Mouse (Mus musculus) embryonic stem cell, embryonic (primary cell): ENCODE measurements at regions not wholly inside any gene's neighbourhood (a gene's known extent, or its start where the extent isn't known, plus 50 kb on each side); places are given as distances from the start of the nearest gene placed in this dataset.
"Not testable (repeated sequence)": the region's sequence is repeated elsewhere in the genome, so short reads cannot be mapped to it uniquely, and the experiment has no call there.

Source experiments
- CTCF ChIA-PET, 4 experiments: fragments of 300-600 bp in 2 of 4; fragments of 350-600 bp in 2 of 4; sonication (Branson Sonifier 250); formaldehyde crosslinking; loops; one replicate each; lab custom pipeline; 2022; ENCODE audit warnings: inconsistent platforms in 2 of 4; lab: Charles Lee
- POLR2A ChIA-PET, 4 experiments: fragments of 300-600 bp in 2 of 4; fragments of 350-600 bp in 2 of 4; sonication (Branson Sonifier 250); formaldehyde crosslinking; loops; one replicate each; lab custom pipeline; 2022; ENCODE audit warnings: antibody characterized with exemption in 4 of 4, inconsistent platforms in 1 of 4; lab: Charles Lee

DNA sequence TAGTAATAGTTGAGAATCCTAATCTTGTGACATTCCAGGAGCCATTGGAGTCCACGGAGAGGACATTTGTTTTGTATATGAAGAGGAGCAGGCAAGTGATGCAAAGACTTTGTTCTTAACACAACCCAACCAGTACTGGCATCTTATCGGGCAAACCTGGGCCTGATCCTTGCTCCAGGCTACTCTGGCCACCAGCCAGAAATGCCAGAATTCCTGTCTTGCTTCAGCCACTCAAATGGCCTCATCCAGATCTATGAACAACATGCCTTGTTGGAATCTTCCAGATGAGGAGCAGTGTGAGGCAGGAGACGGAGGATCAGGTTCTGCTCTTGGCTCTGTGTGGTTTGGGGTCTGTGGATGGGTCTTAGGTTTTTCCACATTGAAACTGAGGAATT lies 233.1 kb downstream of the Enc1 start:
- ChIA-PET CTCF (interaction anchor here in 1 of 4 experiments (0.6 kb wide), 1 partner anchor 236 kb away, joined by 4 read pairs; no protein-coding TSS in a partner anchor), POLR2A (interaction anchor here in 3 of 4 experiments (0.6 to 3.9 kb wide), 10 partner anchors 9 to 1627 kb away, joined by 3 to 20 read pairs (median 3); no protein-coding TSS in a partner anchor)

DNA sequence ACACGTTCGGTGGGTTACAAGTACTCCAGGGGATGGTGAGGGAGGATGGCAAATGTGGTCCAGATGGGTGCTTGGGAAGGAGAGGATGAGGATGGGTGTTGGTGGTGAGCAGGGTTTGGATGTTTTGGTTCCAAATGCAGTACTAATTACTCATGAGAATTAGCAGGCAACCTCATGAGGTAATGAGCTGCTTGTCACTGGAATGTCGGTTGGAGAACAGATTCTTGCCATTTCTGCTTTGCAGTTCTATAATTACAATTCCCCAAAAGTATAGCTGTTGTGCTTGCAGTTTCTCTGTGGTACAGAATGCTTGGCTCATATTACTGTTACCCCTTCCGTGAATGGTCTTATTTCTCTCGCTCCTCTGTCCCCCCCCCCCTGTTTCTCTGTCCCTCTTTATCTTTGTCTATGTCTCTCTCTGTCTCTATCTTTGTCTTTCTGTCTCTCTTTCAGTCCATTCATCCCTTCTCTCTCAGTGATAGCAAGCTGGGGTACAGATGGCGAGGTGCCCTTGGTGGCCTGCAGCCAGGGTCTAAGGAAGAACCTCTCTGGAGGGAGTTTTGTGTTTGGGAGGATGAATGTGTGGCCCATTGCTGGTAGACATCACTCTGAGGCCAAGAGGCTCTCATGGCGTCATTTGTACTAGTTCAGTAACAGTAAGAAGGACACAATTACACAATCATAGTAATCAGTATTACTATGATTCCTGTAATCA lies 232.5 kb downstream of the Enc1 start:
- ChIA-PET POLR2A (interaction anchor here in 3 of 4 experiments (0.6 to 3.9 kb wide), 11 partner anchors 9 to 1627 kb away, joined by 3 to 20 read pairs (median 3); no protein-coding TSS in a partner anchor), CTCF (interaction anchor here in 1 of 4 experiments (0.6 kb wide), 1 partner anchor 236 kb away, joined by 4 read pairs; no protein-coding TSS in a partner anchor)

DNA sequence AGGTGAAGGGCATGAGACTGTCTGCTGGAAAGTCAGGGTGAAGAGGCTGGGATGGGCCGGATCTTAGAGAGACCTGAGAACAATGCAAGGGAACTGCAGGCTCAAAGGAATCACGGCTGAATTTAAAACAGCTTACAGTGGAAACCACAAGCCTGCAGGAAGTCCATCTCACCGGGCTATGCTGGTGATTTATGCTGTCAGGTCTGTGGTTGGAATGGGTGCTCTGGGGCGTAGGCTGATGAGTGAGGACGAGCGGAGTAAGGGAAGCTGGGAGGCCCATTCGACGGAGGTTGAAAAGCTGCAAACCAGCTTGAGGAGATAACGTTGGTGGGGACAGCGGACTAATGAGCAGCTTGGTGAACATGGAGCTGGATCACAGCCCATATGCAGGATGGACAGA lies 229.1 kb downstream of the Enc1 start:
- POLR2A ChIA-PET, result interaction anchor here (0.6 to 4.6 kb wide), 26 partner anchors 10 to 752 kb away, joined by 3 to 59 read pairs (median 4); no protein-coding TSS in a partner anchor
- CTCF ChIA-PET, result interaction anchor here in 2 of 4 experiments (0.5 to 1.4 kb wide), 3 partner anchors 19 to 230 kb away, joined by 3 to 5 read pairs (median 4); partner anchors contain the start of gene Enc1 (in 1 of the 2)

DNA sequence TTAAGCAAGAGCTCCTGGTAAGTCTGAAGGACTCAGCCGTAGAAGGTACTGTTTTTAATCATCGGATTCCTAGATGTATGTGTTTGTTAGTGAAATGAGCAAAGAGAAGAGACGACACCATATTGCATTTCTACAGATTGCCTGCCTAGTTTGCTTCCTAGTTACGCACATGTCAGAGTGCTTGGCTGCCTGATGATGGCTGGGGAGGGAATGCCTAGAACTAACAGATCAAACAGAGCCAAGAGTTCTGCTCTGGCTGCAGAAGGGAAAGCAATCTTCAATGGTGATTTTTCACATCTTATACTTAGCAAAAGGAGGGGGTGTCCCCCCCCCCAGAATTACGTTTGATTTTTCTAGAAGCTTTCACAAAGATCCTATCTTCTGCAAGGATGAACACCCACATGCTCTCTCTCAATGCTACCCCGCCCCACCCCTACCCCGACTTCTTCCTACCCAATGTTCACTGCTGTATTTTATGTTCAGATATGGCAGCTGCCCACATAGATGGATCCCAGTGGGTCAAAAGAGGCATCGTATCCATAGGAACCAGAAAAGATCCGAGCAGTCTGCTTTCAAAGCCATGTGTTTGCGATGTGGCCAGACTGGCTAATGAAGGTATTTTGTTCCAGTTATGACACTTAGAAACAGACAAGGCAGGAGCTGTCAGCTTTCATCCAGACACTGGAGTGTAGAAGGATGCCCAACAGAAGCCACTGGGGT lies 228.1 kb downstream of the Enc1 start:
- CTCF ChIA-PET, result no interaction called here
- POLR2A ChIA-PET, result interaction anchor here in 3 of 4 experiments (1.0 to 4.6 kb wide), 12 partner anchors 9 to 172 kb away, joined by 4 to 59 read pairs (median 8); no protein-coding TSS in a partner anchor

DNA sequence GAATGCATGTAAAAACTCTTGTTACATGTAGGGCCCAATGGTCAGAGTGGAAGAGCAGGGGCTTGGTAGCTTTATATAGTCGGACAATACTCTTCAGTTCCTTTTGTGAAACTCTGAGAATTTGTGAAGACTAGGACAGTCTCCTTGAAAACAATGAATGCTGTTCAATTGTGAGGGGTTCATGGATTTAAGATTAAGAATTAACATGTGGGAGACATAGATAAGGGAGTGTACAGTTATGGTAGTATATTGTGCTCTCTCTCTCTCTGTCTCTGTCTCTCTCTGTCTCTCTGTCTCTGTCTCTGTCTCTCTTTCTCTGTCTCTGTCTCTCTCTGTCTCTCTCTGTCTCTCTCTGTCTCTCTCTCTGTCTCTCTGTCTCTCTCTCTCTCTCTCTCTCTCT lies 225.7 kb downstream of the Enc1 start:
- POLR2A ChIA-PET, result interaction anchor here in 2 of 4 experiments (0.6 to 1.5 kb wide), 6 partner anchors 9 to 241 kb away, joined by 3 to 4 read pairs (median 3); no protein-coding TSS in a partner anchor
- CTCF ChIA-PET, result not testable (repeated sequence)

DNA sequence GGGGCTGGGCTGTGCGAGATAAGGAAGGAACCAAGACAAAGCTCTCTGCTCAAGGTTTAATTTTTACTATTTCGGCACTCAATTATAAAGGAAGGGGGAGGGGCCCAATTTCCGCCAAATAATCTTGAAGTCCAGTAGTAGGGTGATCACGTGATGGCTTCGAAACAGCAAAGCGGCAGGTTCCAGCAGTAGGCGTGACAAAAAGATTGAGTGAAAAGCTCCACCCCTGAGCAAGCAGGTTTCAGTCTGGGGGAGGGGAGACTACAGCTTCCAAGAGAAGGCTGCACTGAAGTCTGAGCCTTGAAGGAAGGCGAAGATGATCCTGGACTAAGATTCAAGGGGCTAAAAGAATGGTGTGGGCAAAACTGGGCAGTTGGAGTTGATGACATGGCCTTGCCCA lies 222.9 kb downstream of the Enc1 start:
- ChIA-PET POLR2A (interaction anchor here (0.7 to 2.6 kb wide), 20 partner anchors 8 to 224 kb away, joined by 3 to 16 read pairs (median 4); no protein-coding TSS in a partner anchor), CTCF (interaction anchor here in 2 of 4 experiments (0.7 to 1.2 kb wide), 2 partner anchors 223 to 224 kb away, joined by 3 read pairs; partner anchors contain the start of gene Enc1 (in 1 of the 2))

DNA sequence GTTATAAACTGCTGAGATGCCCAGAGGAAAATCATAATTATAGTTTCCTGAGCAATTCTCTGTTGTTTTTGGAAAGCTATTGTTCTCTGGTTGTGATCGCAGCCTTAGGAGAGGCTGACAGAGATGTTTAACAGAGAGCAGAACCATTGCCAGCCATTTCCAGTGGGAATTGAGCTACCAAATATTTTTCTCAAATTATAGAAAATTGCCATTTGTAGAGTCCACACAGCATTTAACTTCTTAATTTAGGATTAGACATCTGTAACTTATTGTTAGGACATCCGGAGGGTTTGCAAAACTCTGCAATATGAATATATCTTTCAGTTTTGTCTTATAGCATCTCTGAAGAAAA lies 222.0 kb downstream of the Enc1 start:
- POLR2A ChIA-PET, result interaction anchor here in 3 of 4 experiments (0.5 to 2.6 kb wide), 10 partner anchors 9 to 726 kb away, joined by 3 to 16 read pairs (median 4); no protein-coding TSS in a partner anchor
- CTCF ChIA-PET, result no interaction called here

DNA sequence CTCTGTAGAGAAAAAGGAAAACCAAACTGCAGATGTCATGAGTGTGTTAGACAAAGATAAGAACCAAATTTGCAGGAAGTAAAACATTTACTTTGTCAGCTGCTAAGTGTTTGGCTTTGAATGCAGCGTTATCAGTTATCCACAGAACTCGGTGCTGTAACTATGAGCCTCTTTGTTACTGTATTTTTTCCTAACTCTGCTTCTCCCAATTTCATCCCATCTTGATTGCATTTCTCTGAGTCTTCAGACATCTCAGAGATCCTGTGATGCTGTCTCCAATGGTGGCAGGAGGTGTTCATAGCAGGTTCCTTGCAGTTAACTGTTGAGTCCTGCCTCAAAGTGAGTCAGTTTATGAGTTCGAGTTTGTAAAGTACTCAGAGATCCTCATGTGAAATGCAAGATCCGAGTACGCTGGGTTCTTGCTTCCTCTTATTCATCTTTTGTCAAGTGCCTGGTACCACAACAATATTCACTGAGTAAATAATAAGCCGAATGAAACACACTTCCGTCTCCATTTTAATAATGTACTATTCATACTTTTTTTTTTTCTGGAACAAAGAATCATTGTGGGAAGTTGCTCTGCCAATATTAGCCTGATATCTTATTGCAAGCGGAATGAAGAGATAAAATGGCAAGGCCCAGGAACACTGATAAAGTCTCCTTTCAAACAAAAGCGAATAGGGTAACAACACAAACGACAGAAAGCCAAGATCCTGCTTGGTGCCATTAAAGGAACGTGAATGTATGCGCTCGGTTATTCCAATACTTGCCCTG lies 221.4 kb downstream of the Enc1 start:
- POLR2A ChIA-PET, result interaction anchor here in 2 of 4 experiments (0.7 to 2.6 kb wide), 7 partner anchors 10 to 219 kb away, joined by 3 to 16 read pairs (median 4); no protein-coding TSS in a partner anchor

DNA sequence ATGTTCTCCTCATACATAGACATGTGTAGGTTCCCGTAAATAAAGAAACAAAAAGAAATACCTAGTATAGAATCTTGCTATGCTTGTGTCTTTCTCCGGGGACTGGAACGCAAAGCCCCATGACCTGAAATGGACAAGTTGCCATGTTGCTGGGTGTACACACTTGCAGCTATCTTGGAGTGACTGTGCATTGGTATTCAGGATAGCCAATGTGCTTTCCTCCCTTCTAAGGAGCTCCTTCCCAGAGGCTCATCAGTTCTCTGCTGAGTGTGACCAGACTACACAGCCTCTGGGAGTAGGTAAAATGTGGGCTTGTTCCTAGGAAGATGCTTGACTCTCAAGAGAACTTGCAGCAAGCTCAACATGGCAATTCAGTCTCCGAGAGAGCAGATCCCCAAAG lies 220.3 kb downstream of the Enc1 start:
- CTCF ChIA-PET, result interaction anchor here in 1 of 4 experiments (1.0 kb wide), 1 partner anchor 24 kb away, joined by 3 read pairs; no protein-coding TSS in a partner anchor

More for the DNA sequence above, 221.4 kb downstream of the Enc1 start:
- CTCF ChIA-PET, result no interaction called here

DNA sequence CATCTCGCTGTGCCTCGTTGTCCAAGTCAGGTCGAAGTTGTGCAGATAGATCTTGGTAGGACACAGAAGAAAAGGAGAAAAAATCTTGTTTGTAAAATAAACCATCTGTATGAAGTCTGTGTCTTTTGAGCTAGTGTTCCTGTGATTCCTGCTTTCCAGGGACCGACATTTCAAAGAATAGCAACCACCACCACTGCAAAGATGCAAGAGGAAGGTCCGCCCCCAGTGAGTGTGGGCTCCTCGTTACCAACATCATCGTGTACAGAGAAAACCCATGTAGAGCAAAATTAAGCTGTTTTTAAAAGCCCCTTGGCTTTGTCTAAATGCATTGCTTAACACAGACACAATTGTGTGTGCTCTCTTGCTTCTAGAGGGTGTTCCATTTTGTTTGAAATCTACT lies 218.2 kb downstream of the Enc1 start:
- POLR2A ChIA-PET, result interaction anchor here in 3 of 4 experiments (1.1 to 3.5 kb wide), 9 partner anchors 11 to 219 kb away, joined by 3 to 21 read pairs (median 5); no protein-coding TSS in a partner anchor

More for the DNA sequence above, 220.3 kb downstream of the Enc1 start:
- POLR2A ChIA-PET, result interaction anchor here in 3 of 4 experiments (1.0 to 3.5 kb wide), 8 partner anchors 9 to 25 kb away, joined by 4 to 21 read pairs (median 5); no protein-coding TSS in a partner anchor

DNA sequence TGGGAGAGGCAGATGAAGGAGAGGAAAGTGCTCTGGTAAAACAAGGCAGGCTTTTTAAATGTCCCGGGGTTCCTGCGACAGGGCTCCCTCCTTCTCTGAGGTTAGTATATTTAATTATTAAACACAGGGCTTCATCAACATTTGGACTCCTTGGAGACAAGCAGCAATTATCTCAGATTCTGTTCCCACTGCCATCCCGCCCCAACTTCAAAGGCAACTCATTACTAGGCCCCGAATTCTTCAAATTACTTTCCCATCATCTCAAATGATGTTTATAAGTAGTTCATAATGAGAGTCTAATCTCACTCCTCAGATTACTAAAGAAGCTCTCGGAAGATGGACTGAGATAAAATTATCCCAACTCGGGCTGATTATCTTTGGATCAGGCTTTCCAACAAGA lies 215.1 kb downstream of the Enc1 start:
- POLR2A ChIA-PET, result interaction anchor here in 3 of 4 experiments (0.7 to 5.7 kb wide), 12 partner anchors 8 to 160 kb away, joined by 3 to 49 read pairs (median 4); no protein-coding TSS in a partner anchor

More for the DNA sequence above, 218.2 kb downstream of the Enc1 start:
- CTCF ChIA-PET, result no interaction called here

DNA sequence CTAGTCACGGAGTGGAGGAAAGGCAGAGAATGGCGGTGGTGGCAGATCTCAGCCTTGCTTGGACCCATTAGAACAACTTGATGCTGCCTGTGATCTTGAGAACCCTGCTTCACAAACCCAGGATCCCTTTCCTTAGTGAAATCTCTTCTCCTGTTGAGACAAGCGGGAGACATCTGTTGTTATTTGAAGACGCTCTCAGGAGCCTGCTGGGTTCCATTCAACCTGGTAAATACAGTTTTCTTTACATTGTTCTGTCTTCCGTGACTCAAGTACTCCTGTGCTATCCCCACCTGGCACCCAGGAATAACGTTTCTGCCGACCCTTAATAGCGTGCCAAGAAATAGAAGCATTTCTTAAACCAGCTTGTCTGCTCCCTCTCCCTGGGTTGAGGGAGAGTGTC lies 213.8 kb downstream of the Enc1 start:
- ChIA-PET POLR2A (interaction anchor here (0.5 to 5.7 kb wide), 13 partner anchors 9 to 159 kb away, joined by 3 to 49 read pairs (median 3); no protein-coding TSS in a partner anchor), CTCF (interaction anchor here in 1 of 4 experiments (1.1 kb wide), 1 partner anchor 215 kb away, joined by 3 read pairs; no protein-coding TSS in a partner anchor)

More for the DNA sequence above, 215.1 kb downstream of the Enc1 start:
- CTCF ChIA-PET, result interaction anchor here in 1 of 4 experiments (1.0 kb wide), 1 partner anchor 17 kb away, joined by 3 read pairs; no protein-coding TSS in a partner anchor

DNA sequence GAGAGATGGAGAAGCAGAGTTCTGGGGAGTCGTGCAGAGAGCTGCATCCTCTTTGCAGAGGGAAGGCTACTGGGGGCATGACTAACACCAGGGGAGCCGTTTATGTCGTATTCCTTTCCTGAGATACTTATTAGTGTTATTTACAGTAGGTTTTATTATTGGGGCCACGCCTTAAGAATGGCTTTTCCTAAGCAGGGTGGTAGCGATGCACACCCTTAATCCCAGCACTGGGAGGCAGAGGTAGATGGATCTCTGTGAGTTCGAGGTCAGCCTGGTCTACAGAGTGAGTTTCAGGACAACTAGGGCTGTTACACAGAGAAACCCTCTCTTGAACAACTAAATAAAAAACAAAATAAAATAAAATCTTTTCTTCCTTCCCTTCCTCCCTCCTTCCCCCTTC lies 212.6 kb downstream of the Enc1 start:
- CTCF ChIA-PET, result interaction anchor here in 1 of 4 experiments (0.6 kb wide), 1 partner anchor 241 kb away, joined by 3 read pairs; no protein-coding TSS in a partner anchor
- POLR2A ChIA-PET, result interaction anchor here in 3 of 4 experiments (0.9 to 5.7 kb wide), 9 partner anchors 10 to 148 kb away, joined by 3 to 49 read pairs (median 4); no protein-coding TSS in a partner anchor

DNA sequence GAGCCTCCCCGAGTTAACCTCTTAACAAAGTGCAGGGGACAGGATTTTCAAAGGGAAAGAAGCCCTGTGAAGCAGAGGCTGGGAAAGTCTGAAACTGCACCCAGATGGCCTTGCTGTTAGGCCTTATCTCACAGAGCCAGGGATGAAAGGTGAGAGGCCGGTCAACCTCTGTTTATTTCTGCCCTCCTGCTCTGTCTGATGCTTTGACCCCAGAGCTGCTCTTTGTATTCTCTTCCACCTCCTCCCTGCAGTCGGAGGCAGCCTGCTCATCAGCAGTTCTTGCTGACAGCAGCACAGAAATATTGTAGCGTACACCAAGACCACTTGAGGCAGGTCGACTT lies 212.2 kb downstream of the Enc1 start:
- ChIA-PET POLR2A (interaction anchor here in 3 of 4 experiments (0.5 to 5.7 kb wide), 12 partner anchors 11 to 189 kb away, joined by 3 to 49 read pairs (median 4); no protein-coding TSS in a partner anchor), CTCF (no interaction called here)

DNA sequence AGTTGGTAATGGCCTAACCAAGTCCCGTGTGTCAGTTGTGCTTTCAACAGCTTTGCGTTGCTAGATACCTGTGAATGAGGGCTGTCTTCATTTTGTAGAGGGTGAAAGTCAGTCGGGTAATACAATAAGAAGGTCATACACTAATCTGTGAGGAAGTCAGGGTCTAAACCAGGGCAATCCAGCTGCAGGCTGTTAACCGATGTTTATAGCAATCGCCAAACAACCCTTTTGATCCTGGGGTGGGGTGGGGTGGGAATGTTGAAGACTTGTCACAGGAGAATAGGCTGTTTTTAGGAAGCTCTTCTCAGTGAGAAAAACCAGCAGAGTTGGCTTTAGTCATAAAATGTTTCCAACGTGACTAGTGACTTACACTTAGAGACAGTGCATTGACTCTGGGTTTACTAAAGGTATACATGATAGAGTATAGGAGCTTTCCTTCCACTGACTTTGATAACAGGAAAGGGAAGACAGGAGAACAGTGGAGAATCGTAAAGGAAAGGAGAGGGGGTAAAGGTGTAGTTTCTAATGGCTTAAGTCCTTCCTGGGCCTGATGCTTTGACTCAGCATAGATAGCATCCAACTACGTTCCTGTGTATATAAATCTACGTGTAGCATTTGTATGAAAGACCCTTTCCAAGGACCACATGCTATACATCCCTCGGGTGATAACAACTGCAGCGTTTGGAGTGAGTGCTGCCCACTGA lies 211.6 kb downstream of the Enc1 start:
- POLR2A ChIA-PET, result interaction anchor here (0.5 to 5.7 kb wide), 32 partner anchors 9 to 1204 kb away, joined by 3 to 49 read pairs (median 4); no protein-coding TSS in a partner anchor

DNA sequence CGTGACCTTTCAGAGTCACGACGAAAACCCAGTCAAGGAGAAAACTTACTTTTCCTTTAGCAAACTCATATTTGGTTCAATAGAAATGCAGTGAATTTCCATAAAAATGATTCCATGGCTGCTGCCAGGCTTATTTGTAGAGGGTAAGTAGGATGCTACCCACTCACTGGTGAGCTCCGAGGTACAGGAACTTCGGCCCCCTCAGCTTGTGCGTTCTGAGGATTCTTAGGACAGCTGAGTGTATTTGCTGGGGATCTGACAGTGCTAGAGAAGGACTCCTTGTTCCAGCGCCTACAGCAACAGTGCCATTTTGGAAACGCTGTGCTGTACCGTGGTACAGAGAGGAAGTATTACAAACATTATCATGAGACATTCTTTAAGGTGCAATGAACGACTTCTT lies 210.4 kb downstream of the Enc1 start:
- POLR2A ChIA-PET, result interaction anchor here in 3 of 4 experiments (0.7 to 7.6 kb wide), 15 partner anchors 10 to 98 kb away, joined by 3 to 57 read pairs (median 5); no protein-coding TSS in a partner anchor
- CTCF ChIA-PET, result interaction anchor here in 2 of 4 experiments (0.8 to 1.1 kb wide), 2 partner anchors 19 to 211 kb away, joined by 3 to 4 read pairs; partner anchors contain the start of gene Enc1 (in 1 of the 2)

More for the DNA sequence above, 211.6 kb downstream of the Enc1 start:
- CTCF ChIA-PET, result interaction anchor here in 2 of 4 experiments (0.6 to 0.7 kb wide), 3 partner anchors 14 to 684 kb away, joined by 3 to 6 read pairs (median 6); no protein-coding TSS in a partner anchor
